Comparison of ENCODE assay signal across 11 mouse cellular contexts in genomic region chr2:120122983-120123382, GRCm38 (mm10).
"Had no signal": no experiment of that assay in that cellular context is flagged by ENCODE, and none has a peak within 500 bp of the region (broad histone marks: within the 10 kb centered on the region; RNA-seq: fewer than 3 reads in every experiment).

No protein-coding gene starts in this region.

- DNase-seq: kidney, adult 18-20 months; kidney, postnatal 14 days; layer of hippocampus, postnatal 36 days; right cerebral cortex, postnatal 14 days; thymus, postnatal 36 days had no signal

- H3K9ac ChIP-seq: kidney, embryonic 15.5 days; limb, embryonic 15.5 days; liver, embryonic 12.5 days; midbrain, embryonic 13.5 days had no signal

- H3K4me3 ChIP-seq: kidney, embryonic 15.5 days; limb, embryonic 15.5 days; liver, embryonic 12.5 days; megakaryocyte, embryonic 14.5 days; midbrain, embryonic 13.5 days had no signal

- H3K4me1 ChIP-seq: midbrain, embryonic 13.5 days had no signal

- H3K9me3 ChIP-seq: kidney, embryonic 15.5 days; limb, embryonic 15.5 days; liver, embryonic 12.5 days; megakaryocyte, embryonic 14.5 days; midbrain, embryonic 13.5 days had no signal

- H3K27me3 ChIP-seq: kidney, embryonic 15.5 days; limb, embryonic 15.5 days; liver, embryonic 12.5 days; megakaryocyte, embryonic 14.5 days; midbrain, embryonic 13.5 days had no signal

- H3K27ac ChIP-seq: limb, embryonic 15.5 days; liver, embryonic 12.5 days; macrophage; midbrain, embryonic 13.5 days had no signal

- H3K36me3 ChIP-seq: kidney, embryonic 15.5 days; limb, embryonic 15.5 days; midbrain, embryonic 13.5 days had no signal

- H3K4me2 ChIP-seq: kidney, embryonic 15.5 days; limb, embryonic 15.5 days; liver, embryonic 12.5 days; midbrain, embryonic 13.5 days had no signal

- ATAC-seq: liver, embryonic 12.5 days; midbrain, embryonic 13.5 days had no signal
